Mouse (Mus musculus) heart, adult 2 months (tissue): ENCODE measurements at regions not wholly inside any gene's neighbourhood (a gene's known extent, or its start where the extent isn't known, plus 50 kb on each side); places are given as distances from the start of the nearest gene placed in this dataset.

Experiments used
- CTCF ChIP-seq: fragments of 200-600 bp; IDR thresholded peaks from 2 replicates; pipeline ENCODE4 v1.8.1; 2022; ENCODE audit warnings: antibody characterized with exemption, mild to moderate bottlenecking, moderate library complexity
- EP300 ChIP-seq: fragments of 200-500 bp; IDR thresholded peaks from 2 replicates; pipeline ENCODE4 v1.6.1; 2011; ENCODE audit warnings: low read depth, low read length, control low read depth; ENCODE audit not compliant: insufficient read depth

- TF ChIP-seq CTCF (no peak), EP300 (no peak)
These were observed 456.2 kb downstream of the Pik3r1 start for GRCm38 (mm10) chr13:101311634-101312314.
